Mouse (Mus musculus): ENCODE data around the gene Cdh23. TPM values are rescaled to one million over a fixed set of nuclear protein-coding genes. Genes with fewer than 3 reads are reported as not detected.

The Cdh23 gene
- total and polyA plus RNA-seq, 2 experiments from 2014 or later: 0.23 TPM

DNA sequence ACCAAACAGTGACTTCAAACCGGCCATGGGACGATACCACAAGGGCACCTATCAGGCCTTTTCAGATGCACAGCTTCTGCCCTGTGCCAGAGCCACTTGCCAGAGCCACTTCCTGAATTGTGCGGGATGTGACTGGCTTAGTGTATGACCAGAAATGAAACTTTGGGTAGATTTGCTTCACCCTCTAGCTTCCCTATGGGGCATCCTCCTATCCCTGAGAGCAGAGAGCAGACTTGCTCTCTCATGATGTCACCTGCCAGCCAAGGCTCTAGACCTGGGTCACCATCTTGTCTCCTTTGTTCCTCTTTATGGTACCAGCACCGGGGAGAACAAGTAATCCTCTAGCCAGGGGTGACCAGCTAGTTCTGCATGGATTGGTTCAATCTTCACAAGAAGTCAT lies 10.0 kb upstream of the Cdh23 start:
- no peaks in the 10 kb centered on the region for H3K9me3 ChIP-seq (replicated peaks; ENCODE audit: control insufficient read depth, low read length)
- H3K36me3 ChIP-seq (replicated peaks; ENCODE audit: control insufficient read depth, insufficient read depth, low read length): no peaks in the 10 kb centered on the region
- no peak overlapping the region for H3K4me3 ChIP-seq (ENCODE audit: low read depth, low read length)
- TF ChIP-seq EP300 (IDR thresholded peaks at IDR 0.05; ENCODE audit: low read depth) (no peak), CTCF (IDR thresholded peaks at IDR 0.05; ENCODE audit: low read depth) (no peak)
- no peak overlapping the region for H3K27ac ChIP-seq (ENCODE audit: low read depth)
- no peaks in the 10 kb centered on the region for H3K4me1 ChIP-seq (ENCODE audit: control insufficient read depth, insufficient read depth)
- ATAC-seq (ENCODE audit: insufficient read depth, low read depth): no peak
- 69% methylated on average over 4 of the region's 4 CpGs for WGBS
- DNase-seq (ENCODE audit: low spot score): no peak
- H3K9ac ChIP-seq (replicated peaks; ENCODE audit: low read depth, low read length): no peak overlapping the region
- H3K27me3 ChIP-seq (ENCODE audit: control insufficient read depth, insufficient read depth, low read length): no peaks in the 10 kb centered on the region
- H3K4me2 ChIP-seq (ENCODE audit: low read depth, low read length): no peak overlapping the region

GRCm38 (mm10) chr10:60705134-60705533 lies 8.8 kb upstream of the Cdh23 start:
- Histone ChIP-seq H3K4me1 (ENCODE audit: control insufficient read depth, insufficient read depth) (no peaks in the 10 kb centered on the region), H3K36me3 (replicated peaks; ENCODE audit: control insufficient read depth, insufficient read depth, low read length) (no peaks in the 10 kb centered on the region), H3K4me2 (ENCODE audit: low read depth, low read length) (no peak overlapping the region), H3K27me3 (ENCODE audit: control insufficient read depth, insufficient read depth, low read length) (no peaks in the 10 kb centered on the region), H3K27ac (ENCODE audit: low read depth) (no peak overlapping the region), H3K4me3 (ENCODE audit: low read depth, low read length) (no peak overlapping the region), H3K9me3 (replicated peaks; ENCODE audit: control insufficient read depth, low read length) (no peaks in the 10 kb centered on the region), H3K9ac (replicated peaks; ENCODE audit: low read depth, low read length) (no peak overlapping the region)
- TF ChIP-seq CTCF (IDR thresholded peaks at IDR 0.05; ENCODE audit: low read depth) (no peak), EP300 (IDR thresholded peaks at IDR 0.05; ENCODE audit: low read depth) (no peak)
- 38% methylated on average over 2 of the region's 2 CpGs for WGBS
- DNase-seq (ENCODE audit: low spot score) (no peak), ATAC-seq (ENCODE audit: insufficient read depth, low read depth) (no peak)

GRCm38 (mm10) chr10:60697775-60698174 lies 1.5 kb upstream of the Cdh23 start:
- ATAC-seq (ENCODE audit: insufficient read depth, low read depth) (no peak), DNase-seq (ENCODE audit: low spot score) (no peak)
- H3K4me3 ChIP-seq (ENCODE audit: low read depth, low read length): no peak overlapping the region
- no peaks in the 10 kb centered on the region for H3K4me1 ChIP-seq (ENCODE audit: control insufficient read depth, insufficient read depth)
- TF ChIP-seq EP300 (IDR thresholded peaks at IDR 0.05; ENCODE audit: low read depth): no peak
- no peak for TF ChIP-seq CTCF (IDR thresholded peaks at IDR 0.05; ENCODE audit: low read depth)
- WGBS: 79% methylated on average over 6 of the region's 6 CpGs
- peaks cover 21% of the 10 kb centered on the region for H3K27me3 ChIP-seq (ENCODE audit: control insufficient read depth, insufficient read depth, low read length)
- H3K36me3 ChIP-seq (replicated peaks; ENCODE audit: control insufficient read depth, insufficient read depth, low read length): no peaks in the 10 kb centered on the region
- H3K4me2 ChIP-seq (ENCODE audit: low read depth, low read length): no peak overlapping the region
- H3K9ac ChIP-seq (replicated peaks; ENCODE audit: low read depth, low read length): no peak overlapping the region
- H3K9me3 ChIP-seq (replicated peaks; ENCODE audit: control insufficient read depth, low read length): no peaks in the 10 kb centered on the region
- H3K27ac ChIP-seq (ENCODE audit: low read depth): no peak overlapping the region

DNA sequence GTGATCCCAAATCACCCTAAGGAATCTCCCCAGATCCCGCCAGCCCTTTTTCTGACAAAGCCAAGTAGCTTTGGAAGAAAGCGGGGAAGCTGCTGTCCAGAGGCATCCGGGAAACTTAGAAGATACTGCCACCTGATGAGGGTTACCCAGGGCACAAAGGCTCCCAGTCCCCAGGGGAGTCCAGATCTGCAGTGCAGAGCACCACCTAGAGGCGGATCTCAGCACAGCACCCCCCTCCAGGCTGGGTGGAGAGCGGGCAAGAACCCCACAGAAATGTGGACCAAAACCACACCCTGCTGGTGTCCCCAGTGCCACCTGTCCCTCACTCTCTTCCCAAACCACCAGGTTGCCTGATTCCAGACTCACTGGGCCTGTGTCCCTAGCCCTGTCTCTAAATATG lies 685 bp upstream of the Cdh23 start:
- no peak overlapping the region for H3K4me2 ChIP-seq (ENCODE audit: low read depth, low read length)
- no peaks in the 10 kb centered on the region for H3K9me3 ChIP-seq (replicated peaks; ENCODE audit: control insufficient read depth, low read length)
- H3K9ac ChIP-seq (replicated peaks; ENCODE audit: low read depth, low read length): no peak overlapping the region
- peak; percentile 80 for TF ChIP-seq CTCF (IDR thresholded peaks at IDR 0.05; ENCODE audit: low read depth)
- TF ChIP-seq EP300 (IDR thresholded peaks at IDR 0.05; ENCODE audit: low read depth): no peak
- H3K27ac ChIP-seq (ENCODE audit: low read depth): no peak overlapping the region
- peaks cover 25% of the 10 kb centered on the region for H3K27me3 ChIP-seq (ENCODE audit: control insufficient read depth, insufficient read depth, low read length)
- DNase-seq (ENCODE audit: low spot score) (peak; percentile 30), ATAC-seq (ENCODE audit: insufficient read depth, low read depth) (0 out of 2 replicates have a peak, but pooled peaks have one; percentile 44)
- no peak overlapping the region for H3K4me3 ChIP-seq (ENCODE audit: low read depth, low read length)
- no peaks in the 10 kb centered on the region for H3K4me1 ChIP-seq (ENCODE audit: control insufficient read depth, insufficient read depth)
- H3K36me3 ChIP-seq (replicated peaks; ENCODE audit: control insufficient read depth, insufficient read depth, low read length): no peaks in the 10 kb centered on the region
- 13% methylated on average over 5 of the region's 5 CpGs for WGBS

DNA sequence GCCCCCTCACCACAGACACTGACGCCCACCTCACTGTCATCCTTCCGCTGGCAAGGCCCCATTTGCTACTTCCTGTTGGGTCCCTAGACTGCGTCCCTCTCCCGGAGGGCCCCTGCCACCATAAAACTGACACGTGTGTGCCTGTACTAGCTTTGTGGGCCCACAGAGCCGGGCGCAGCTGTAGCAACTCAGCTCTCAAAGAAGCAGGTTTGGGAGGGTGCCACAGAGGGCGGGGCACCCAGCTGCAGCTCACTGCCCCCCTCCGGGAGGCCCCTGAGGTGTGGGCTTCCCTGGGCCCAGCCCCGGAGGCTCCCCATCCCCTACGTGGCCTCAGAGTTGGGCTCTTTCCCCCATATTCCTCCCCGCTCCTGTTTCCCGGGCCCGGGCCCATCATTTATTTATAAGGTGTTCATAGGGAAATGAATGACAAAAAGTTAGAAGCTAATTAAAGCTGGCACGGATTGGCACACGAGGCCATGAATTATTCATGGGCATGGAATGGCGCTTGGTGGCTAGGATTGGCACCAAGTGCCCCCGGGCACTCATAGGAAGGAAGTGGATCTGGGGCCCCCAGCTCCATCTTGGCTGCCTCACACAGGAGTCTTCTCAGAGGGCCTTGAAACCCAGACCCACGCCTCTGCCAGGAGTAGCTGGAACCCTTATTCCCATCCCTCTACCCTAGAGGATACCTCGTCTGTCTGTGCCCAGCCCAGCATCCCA lies 4.5 kb downstream of the Cdh23 start:
- DNase-seq (ENCODE audit: low spot score) (no peak), ATAC-seq (ENCODE audit: insufficient read depth, low read depth) (no peak)
- Histone ChIP-seq H3K9me3 (replicated peaks; ENCODE audit: control insufficient read depth, low read length) (no peaks in the 10 kb centered on the region), H3K4me3 (ENCODE audit: low read depth, low read length) (no peak overlapping the region), H3K4me2 (ENCODE audit: low read depth, low read length) (no peak overlapping the region), H3K4me1 (ENCODE audit: control insufficient read depth, insufficient read depth) (peaks cover 2% of the 10 kb centered on the region; the same call in 1 of the 2 replicates), H3K27ac (ENCODE audit: low read depth) (no peak overlapping the region), H3K27me3 (ENCODE audit: control insufficient read depth, insufficient read depth, low read length) (peaks cover 31% of the 10 kb centered on the region), H3K9ac (replicated peaks; ENCODE audit: low read depth, low read length) (no peak overlapping the region), H3K36me3 (replicated peaks; ENCODE audit: control insufficient read depth, insufficient read depth, low read length) (no peaks in the 10 kb centered on the region)
- TF ChIP-seq CTCF (IDR thresholded peaks at IDR 0.05; ENCODE audit: low read depth) (no peak), EP300 (IDR thresholded peaks at IDR 0.05; ENCODE audit: low read depth) (no peak)
- 77% methylated on average over 20 of the region's 20 CpGs for WGBS

GRCm38 (mm10) chr10:60690960-60691359 lies 5.3 kb downstream of the Cdh23 start:
- DNase-seq (ENCODE audit: low spot score): no peak
- Histone ChIP-seq H3K36me3 (replicated peaks; ENCODE audit: control insufficient read depth, insufficient read depth, low read length) (no peaks in the 10 kb centered on the region), H3K9me3 (replicated peaks; ENCODE audit: control insufficient read depth, low read length) (no peaks in the 10 kb centered on the region), H3K4me3 (ENCODE audit: low read depth, low read length) (no peak overlapping the region), H3K4me2 (ENCODE audit: low read depth, low read length) (no peak overlapping the region), H3K27ac (ENCODE audit: low read depth) (no peak overlapping the region; the same call in 1 of the 2 replicates), H3K4me1 (ENCODE audit: control insufficient read depth, insufficient read depth) (peaks cover 8% of the 10 kb centered on the region; the same call in 1 of the 2 replicates), H3K27me3 (ENCODE audit: control insufficient read depth, insufficient read depth, low read length) (peaks cover 40% of the 10 kb centered on the region), H3K9ac (replicated peaks; ENCODE audit: low read depth, low read length) (no peak overlapping the region)
- TF ChIP-seq CTCF (IDR thresholded peaks at IDR 0.05; ENCODE audit: low read depth): no peak
- TF ChIP-seq EP300 (IDR thresholded peaks at IDR 0.05; ENCODE audit: low read depth): no peak
- WGBS: 36% methylated on average over 6 of the region's 6 CpGs
- ATAC-seq (ENCODE audit: insufficient read depth, low read depth): no peak

Measured in heart, postnatal 0 days (tissue).